Mouse (Mus musculus) brain, embryonic 14.5 days (tissue): ENCODE data around the gene Ebf1. TPM values are rescaled to one million over a fixed set of nuclear protein-coding genes. Genes with fewer than 3 reads are reported as not detected.
A peak's percentile ranks its signal among the peaks of the same experiment; 100 is the strongest.

Source experiments
- DNase-seq: peaks from one replicate; pipeline ENCODE4 v3.0.0-alpha.2; 2011; ENCODE audit warnings: low read depth
- CTCF ChIP-seq: fragments of 200-500 bp; IDR thresholded peaks from 2 replicates; pipeline ENCODE4 v1.5.1; 2012; ENCODE audit warnings: inconsistent platforms, mild to moderate bottlenecking, moderate library complexity, borderline replicate concordance; ENCODE audit not compliant: insufficient read depth, insufficient read length; ENCODE audit errors: extremely low read depth
- POLR2A ChIP-seq: fragments of 200-500 bp; IDR thresholded peaks from 2 replicates; pipeline ENCODE4 v1.6.1; 2012; ENCODE audit warnings: mild to moderate bottlenecking, inconsistent platforms, borderline replicate concordance; ENCODE audit not compliant: poor library complexity, insufficient read depth, insufficient read length, severe bottlenecking; ENCODE audit errors: extremely low read depth
- polyA plus RNA-seq: library from polyadenylated mRNA; depleted of rRNA; stranded (reverse); fragments of >200 nt; gene quantifications from 2 replicates; pipeline ENCODE4 v1.2.3, GENCODE M21; 2012

Gene Ebf1
- polyA plus RNA-seq, 1 experiment: 53.1 TPM

DNA sequence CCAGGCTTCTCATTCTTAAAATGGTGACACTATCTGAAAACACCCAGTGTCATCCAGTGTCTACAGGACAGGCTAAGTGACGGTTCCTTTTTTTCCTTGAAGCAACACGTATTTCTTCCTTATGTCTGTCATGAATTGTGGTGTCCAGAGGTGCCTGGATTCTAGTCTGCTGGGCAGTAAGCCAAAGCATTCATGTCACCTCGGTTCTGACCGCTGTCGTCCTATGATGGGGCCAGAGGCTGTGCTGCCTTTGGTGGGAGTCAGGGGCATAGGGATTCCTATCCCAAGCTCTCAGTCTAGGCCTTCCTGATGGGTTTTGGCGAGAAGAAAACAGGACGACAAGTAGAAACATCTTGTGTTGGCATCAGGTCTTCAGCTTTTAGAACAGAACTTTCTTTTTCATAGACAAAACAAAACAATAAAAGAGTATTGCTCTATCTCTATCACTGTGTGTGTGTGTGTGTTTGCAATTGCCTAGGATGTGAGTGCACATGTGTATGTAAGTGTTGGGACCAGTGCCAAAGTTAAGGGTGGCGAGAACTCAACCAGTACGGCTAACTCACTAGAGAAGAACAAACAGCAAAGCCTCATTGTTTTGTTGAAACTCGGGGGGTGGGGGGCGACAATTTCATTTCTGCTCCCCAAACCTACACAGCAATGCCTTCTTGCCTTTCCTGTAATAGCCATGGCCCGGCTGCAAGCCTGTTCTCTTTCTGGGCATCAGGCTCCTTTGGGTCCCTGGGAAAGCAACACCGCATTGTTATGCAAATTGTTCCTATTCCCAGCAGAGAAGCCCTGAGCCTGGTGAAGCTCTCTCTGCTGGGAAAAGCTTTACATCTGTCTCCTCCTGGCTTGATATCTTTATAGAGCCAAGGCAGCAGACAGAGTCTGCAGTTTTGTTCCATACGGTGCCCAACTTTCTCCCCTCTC lies 224.3 kb downstream of the Ebf1 start:
- peak; percentile 87 for DNase-seq
- no peak for TF ChIP-seq POLR2A
- TF ChIP-seq CTCF: no peak

DNA sequence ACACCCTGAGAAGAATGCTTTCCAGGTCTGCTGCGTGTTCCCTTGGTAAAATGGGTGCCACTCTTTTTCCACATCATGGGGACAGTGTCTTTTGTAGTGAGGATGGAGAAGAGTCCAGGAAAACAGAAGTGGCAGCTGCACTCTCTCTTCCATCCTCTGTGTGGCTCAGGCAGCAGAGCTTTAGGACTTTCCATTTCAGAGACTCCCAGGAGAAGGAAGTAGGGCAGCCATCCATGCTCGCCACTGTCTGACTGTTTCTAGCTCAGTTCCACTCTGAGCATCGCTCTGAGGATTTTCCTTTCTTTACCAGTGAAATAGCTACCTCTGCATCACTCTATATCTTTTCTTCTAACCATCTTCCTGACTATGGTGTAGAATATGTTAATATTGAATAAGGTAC lies 234.8 kb downstream of the Ebf1 start:
- DNase-seq: no peak

DNA sequence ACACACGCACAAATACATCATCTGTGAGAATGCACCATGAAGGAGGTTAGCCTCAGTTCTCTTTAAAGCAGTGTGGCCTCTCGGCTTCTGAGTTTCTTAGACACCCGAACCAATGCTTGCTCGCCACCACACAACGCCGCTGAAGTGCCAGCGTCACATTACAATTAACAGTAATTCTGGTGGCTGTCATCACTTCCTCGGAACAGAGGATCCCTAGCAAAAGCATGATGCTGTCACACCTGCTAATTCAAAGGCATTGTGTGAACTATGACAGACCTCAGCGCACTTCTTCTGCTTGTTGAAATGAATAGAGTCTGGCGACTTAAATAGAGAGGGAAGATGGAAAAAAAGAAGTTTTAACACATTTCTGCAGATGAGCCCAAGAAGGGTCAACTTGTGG lies 235.8 kb downstream of the Ebf1 start:
- peak; percentile 66 for DNase-seq

More for the DNA sequence above, 234.8 kb downstream of the Ebf1 start:
- no peak for TF ChIP-seq CTCF
- TF ChIP-seq POLR2A: no peak

DNA sequence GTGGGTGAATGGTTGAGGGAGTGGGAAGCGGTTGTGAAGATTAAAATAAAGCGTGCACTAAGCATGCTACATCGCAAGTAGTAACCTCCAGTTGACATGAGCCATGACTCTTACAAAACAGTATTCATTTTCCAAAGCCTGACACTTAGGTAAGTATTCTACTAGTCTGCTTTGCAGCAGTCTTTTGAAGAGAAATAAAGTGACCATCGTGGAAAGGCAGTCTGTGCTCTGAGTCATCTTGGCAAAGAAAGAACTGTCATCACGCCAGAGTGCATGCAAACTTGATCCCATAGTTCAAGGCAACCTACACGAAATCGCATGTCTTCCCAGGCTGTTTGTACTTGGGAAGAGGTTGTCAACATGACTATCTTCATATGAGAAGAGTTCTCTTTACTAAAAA lies 237.4 kb downstream of the Ebf1 start:
- TF ChIP-seq POLR2A (no peak), CTCF (no peak)
- DNase-seq: no peak

More for the DNA sequence above, 235.8 kb downstream of the Ebf1 start:
- TF ChIP-seq POLR2A (no peak), CTCF (no peak)

DNA sequence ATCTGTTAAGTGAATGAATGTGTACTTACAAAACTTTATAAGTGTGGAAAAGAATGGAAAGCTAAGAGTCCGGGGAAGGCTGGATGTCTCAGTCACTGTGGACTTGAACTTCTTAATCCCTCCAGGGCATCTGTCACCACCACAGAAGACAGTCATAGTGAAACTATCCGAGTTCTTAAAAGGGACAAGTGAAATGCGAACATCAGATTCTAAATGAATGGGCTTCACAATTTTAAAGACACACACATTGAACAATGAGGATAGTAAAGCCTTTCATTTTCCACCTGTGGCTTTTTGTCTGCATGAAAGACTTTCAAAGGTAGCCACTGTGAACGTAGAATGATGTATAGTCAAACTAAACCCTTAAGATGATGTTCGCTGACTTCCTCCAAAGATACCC lies 244.0 kb downstream of the Ebf1 start:
- TF ChIP-seq POLR2A (no peak), CTCF (no peak)
- no peak for DNase-seq

DNA sequence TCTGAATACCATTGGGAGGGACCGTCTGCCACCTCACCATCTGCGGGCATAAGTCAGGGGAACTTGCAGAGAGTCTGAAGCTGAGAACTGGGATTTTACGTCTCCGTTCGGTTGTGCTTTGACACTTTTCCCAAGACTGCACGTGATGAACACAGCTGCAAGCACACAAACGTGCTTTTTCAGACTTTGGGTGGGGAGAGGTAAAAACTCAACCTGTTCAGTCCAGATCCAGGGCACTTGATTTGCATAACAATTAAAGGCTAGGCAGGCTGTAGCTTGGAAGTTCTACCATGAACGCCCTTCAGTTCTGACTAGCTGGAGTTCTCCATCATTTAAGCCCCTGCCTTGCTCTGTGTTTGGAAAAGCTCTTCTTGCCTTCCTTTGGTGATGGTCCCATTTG lies 246.8 kb downstream of the Ebf1 start:
- no peak for TF ChIP-seq POLR2A
- TF ChIP-seq CTCF: no peak
- DNase-seq: peak; percentile 29

DNA sequence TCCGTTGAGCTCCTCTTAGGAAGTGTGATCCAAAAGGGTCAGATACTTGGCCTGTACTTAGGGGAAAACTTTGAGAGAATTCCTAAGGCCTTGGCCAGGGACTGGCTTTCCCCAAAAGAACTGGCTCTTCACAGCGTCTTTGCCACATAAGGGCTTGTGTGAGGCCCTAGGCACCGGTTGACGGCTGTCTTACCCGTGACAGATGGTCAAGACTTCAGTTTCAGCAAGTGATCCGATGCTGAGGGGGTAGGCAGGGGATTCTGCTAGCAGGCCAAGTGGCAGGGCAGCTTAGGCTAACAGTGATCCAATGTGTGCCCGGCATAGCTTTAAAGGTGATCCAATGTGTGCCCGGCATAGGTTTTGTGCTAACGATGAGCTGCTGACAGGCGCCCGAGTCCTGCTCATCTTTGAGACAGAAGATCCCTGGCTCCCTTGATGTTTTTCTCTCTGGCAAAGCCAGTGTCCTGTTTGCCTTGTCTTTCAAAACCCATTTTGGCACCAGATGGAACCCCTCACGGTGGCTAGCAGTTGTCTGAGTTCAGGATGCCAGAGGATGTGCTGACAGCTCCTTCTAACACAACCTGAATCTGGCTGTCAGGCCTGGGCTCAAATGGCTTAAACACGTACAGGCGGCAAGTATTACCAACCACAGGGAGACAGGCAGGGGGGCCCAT lies 249.5 kb downstream of the Ebf1 start:
- no peak for TF ChIP-seq CTCF
- no peak for TF ChIP-seq POLR2A
- DNase-seq: peak; percentile 81

DNA sequence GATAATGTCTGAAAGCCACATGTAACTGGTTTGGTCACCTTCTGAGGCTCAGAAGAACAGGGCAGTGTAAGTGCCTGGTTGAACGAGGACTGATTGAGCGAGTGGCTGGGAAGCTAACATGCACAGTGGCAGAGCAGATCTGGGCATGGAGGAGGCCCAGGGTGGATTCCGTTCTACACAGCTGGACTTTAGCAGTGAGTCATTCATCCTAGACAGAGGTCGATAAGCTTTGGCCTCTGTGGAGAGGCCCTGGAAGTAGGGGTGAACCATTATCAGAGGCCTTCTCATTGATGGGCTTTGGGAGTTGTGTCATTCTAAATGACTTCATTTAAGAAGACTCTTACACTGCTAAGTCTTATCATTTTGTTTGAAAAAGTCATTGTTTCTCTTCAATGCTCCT lies 250.3 kb downstream of the Ebf1 start:
- TF ChIP-seq CTCF (no peak), POLR2A (no peak)
- DNase-seq: no peak

DNA sequence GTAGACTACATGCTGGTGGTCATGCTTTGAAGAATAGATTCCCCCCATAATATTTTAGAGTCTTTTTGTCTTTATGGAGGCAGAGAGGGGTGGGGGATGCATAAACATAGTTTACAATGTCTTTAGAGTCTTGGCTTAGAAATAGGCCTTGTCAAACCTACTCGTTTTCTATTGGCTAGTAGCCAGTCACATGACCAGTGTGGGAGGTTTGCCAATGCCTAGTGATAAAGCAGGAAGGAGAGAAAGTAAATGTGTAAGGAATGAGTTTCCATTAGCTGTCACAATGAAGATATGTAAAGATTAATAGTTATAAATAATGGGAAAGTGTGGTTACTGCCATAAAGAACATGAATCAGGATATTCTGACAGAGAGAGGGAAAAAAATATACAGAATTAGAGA lies 256.8 kb downstream of the Ebf1 start:
- no peak for TF ChIP-seq CTCF
- no peak for TF ChIP-seq POLR2A
- no peak for DNase-seq

DNA sequence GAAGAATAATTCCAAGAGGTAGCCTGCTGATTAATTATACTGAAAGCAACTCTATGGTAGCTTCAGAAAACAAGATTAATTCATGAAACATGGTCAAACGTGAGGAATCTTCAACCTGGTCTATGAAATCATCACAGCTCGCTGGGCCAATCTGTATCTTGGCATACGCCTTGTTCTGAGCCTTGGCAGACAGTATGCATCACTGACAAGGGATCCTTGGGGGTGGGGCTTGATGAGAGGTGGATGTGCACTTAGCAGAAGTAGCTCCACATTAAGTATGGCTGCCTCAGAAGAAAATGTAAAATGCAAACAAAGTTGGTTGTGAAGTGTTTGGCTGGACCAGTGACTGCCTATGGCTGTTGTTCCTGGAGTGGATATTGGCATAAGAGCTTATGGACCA lies 258.1 kb downstream of the Ebf1 start:
- TF ChIP-seq POLR2A (no peak), CTCF (no peak)
- peak; percentile 63 for DNase-seq

DNA sequence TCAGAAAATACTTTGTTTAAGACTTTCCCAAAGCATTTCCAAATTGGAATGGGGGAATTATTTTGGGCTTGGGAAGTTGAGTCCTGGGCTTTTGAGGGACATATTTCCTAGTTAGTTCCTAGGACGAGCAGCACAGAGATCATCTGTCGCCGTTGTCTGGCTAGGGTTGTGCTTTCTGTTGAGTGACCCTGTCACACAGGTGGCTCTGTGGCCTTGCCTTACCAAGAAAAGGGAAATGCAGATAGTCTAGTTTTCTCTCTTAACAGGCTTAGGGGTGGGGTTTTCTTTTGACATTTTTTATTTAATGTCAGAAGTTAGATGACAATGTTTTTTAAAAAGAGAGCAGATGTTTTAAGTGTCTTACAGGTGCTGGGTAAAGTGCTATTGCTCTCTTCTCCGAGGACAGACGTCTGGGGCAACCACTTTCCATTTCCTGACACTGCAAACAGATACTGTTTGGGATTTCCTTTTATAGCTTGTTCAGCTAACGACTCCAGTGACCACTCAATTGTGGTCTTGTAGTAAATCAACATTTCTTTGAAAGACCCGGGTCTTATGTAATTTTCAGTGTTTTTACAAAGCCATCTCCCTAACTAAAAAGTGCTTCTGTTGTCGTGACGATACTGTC lies 264.1 kb downstream of the Ebf1 start:
- no peak for DNase-seq
- TF ChIP-seq CTCF (no peak), POLR2A (no peak)
